Mouse (Mus musculus) limb, embryonic 12.5 days (tissue): ENCODE measurements at regions not wholly inside any gene's neighbourhood (a gene's known extent, or its start where the extent isn't known, plus 50 kb on each side); places are given as distances from the start of the nearest gene placed in this dataset.

Experiments
- ATAC-seq: fragments of 200-750 bp; cut with Nextera tagmentation; 2 replicates; pipeline ENCODE4 v1.8.0; 2017; ENCODE audit warnings: low read depth, moderate TSS enrichment; ENCODE audit not compliant: insufficient number of reproducible peaks, insufficient read depth, low FRiP score, low TSS enrichment
- H3K27ac ChIP-seq: fragments of 300-500 bp; sonication (generic); 2 replicates; pipeline ENCODE4 v1.5.1; 2016; ENCODE audit warnings: mild to moderate bottlenecking, moderate library complexity
- H3K27me3 ChIP-seq: fragments of 300-500 bp; sonication (generic); 2 replicates; pipeline ENCODE4 v1.6.1; 2016; ENCODE audit warnings: mild to moderate bottlenecking, moderate library complexity
- H3K36me3 ChIP-seq: fragments of 300-500 bp; sonication (generic); 2 replicates; pipeline ENCODE4 v1.6.1; 2016; ENCODE audit warnings: mild to moderate bottlenecking, moderate library complexity
- H3K4me1 ChIP-seq: fragments of 300-500 bp; sonication (generic); replicated peaks from 2 replicates; pipeline ENCODE4 v1.6.1; 2016
- H3K4me2 ChIP-seq: fragments of 300-500 bp; sonication (generic); 2 replicates; pipeline ENCODE4 v1.6.1; 2016; ENCODE audit warnings: mild to moderate bottlenecking, moderate library complexity
- H3K4me3 ChIP-seq: fragments of 300-500 bp; sonication (generic); replicated peaks from 2 replicates; pipeline ENCODE4 v1.5.1; 2016; ENCODE audit warnings: mild to moderate bottlenecking
- H3K9ac ChIP-seq: fragments of 300-500 bp; sonication (generic); replicated peaks from 2 replicates; pipeline ENCODE4 v1.6.1; 2016; ENCODE audit warnings: mild to moderate bottlenecking, moderate library complexity
- H3K9me3 ChIP-seq: fragments of 300-500 bp; sonication (generic); 2 replicates; pipeline ENCODE4 v1.6.1; 2016; ENCODE audit warnings: mild to moderate bottlenecking, moderate library complexity
- whole genome bisulfite sequencing: fragments of 180-500 bp; shearing (Covaris S2); methylation state at CpG from one replicate; pipeline ENCODE4 v1.1.7; 2016; 5-methylcytosine and 5-hydroxymethylcytosine counted together

- H3K9ac ChIP-seq: no peak overlapping the region
- H3K4me3 ChIP-seq: no peak overlapping the region
- no peaks in the 10 kb centered on the region for H3K4me1 ChIP-seq
- WGBS: 51% methylated on average over 8 of the region's 8 CpGs
- no peak overlapping the region for H3K27ac ChIP-seq
- no peaks in the 10 kb centered on the region for H3K27me3 ChIP-seq
- no peak for ATAC-seq
- H3K4me2 ChIP-seq: no peak overlapping the region
- H3K9me3 ChIP-seq: peaks cover 57% of the 10 kb centered on the region
- H3K36me3 ChIP-seq: no peaks in the 10 kb centered on the region
These were observed 80.4 kb downstream of the Scgb1b3 start for GRCm38 (mm10) chr7:31455775-31456174.
